In genomic region chr3:132717316-132717715, GRCm38 (mm10) we compare ENCODE assay signal across 21 mouse cellular contexts. TPM values are rescaled to one million over a fixed set of nuclear protein-coding genes. Genes with fewer than 3 reads are reported as not detected.
A peak's percentile ranks its signal among the peaks of the same experiment; 100 is the strongest.
DNase-seq lines count a peak whose midpoint lies in the region; ATAC-seq lines count a peak whose summit lies in the region.
"Had no signal": no experiment of that assay in that cellular context is flagged by ENCODE, and none has a peak within 500 bp of the region (broad histone marks: within the 10 kb centered on the region; RNA-seq: fewer than 3 reads in every experiment).

No protein-coding gene starts in this region.

- 88% methylated on average over 4 of the region's 4 CpGs for WGBS in embryonic facial prominence, embryonic 14.5 days
- WGBS in embryonic facial prominence, embryonic 10.5 days, result 95% methylated on average over 4 of the region's 4 CpGs

- H3K36me3 ChIP-seq in embryonic facial prominence, embryonic 14.5 days (ENCODE audit: control insufficient read depth, insufficient read depth, low read length), result peaks cover 16% of the 10 kb centered on the region
- peaks cover 10% of the 10 kb centered on the region for H3K36me3 ChIP-seq in embryonic facial prominence, embryonic 10.5 days (replicated peaks)

- H3K4me1 ChIP-seq in embryonic facial prominence, embryonic 14.5 days (ENCODE audit: control insufficient read depth, insufficient read depth, low read length), result no peaks in the 10 kb centered on the region
- H3K4me1 ChIP-seq in embryonic facial prominence, embryonic 10.5 days, result 0 out of 2 replicates have a peak, but pooled peaks cover 3% of the 10 kb centered on the region

- no peak for ATAC-seq in embryonic facial prominence, embryonic 14.5 days (ENCODE audit: low read depth)
- ATAC-seq in frontal cortex, adult (ENCODE audit: low TSS enrichment), result peak; percentile 92
- ATAC-seq: activated CD4-positive, CD25-positive, alpha-beta regulatory T cell, adult 4 months; CD4-positive, CD25-positive, alpha-beta regulatory T cell, adult 4 months; Patski had no signal

- H3K4me3 ChIP-seq in embryonic facial prominence, embryonic 14.5 days (ENCODE audit: low read depth, low read length), result no peak overlapping the region
- no peak overlapping the region for H3K4me3 ChIP-seq in embryonic facial prominence, embryonic 10.5 days

- peak; percentile 7 for DNase-seq in embryonic facial prominence, embryonic 14.5 days (ENCODE audit: low spot score)
- DNase-seq in embryonic facial prominence, embryonic 10.5 days (ENCODE audit: low spot score), result no peak
- no peak for DNase-seq in frontal cortex, postnatal 36 days (ENCODE audit: low spot score in 2 of 2)
- peak; percentile 6 for DNase-seq in telencephalon, adult 2 months (ENCODE audit: low read depth, low spot score)
- DNase-seq in thymus, postnatal 25 days, result no peak
- DNase-seq: adrenal gland, adult 2 months; adrenal gland, adult 8-10 months; adrenal gland, postnatal 10 days; adrenal gland, postnatal 14 days; adrenal gland, postnatal 25 days; adrenal gland, postnatal 36 days; B cell, adult 2 months; cerebellum, adult 11 months; cerebellum, adult 11-12 months; cerebellum, adult 18-20 months had no signal

- no peak overlapping the region for H3K27ac ChIP-seq in embryonic facial prominence, embryonic 14.5 days (replicated peaks; ENCODE audit: low read depth, low read length)
- no peak overlapping the region for H3K27ac ChIP-seq in embryonic facial prominence, embryonic 10.5 days (replicated peaks)

- H3K27me3 ChIP-seq in embryonic facial prominence, embryonic 14.5 days (replicated peaks; ENCODE audit: control insufficient read depth, insufficient read depth, low read length), result no peaks in the 10 kb centered on the region
- H3K27me3 ChIP-seq in embryonic facial prominence, embryonic 10.5 days (replicated peaks; ENCODE audit: low read depth, poor library complexity, severe bottlenecking), result no peaks in the 10 kb centered on the region
- H3K27me3 ChIP-seq: CH12.LX, Patski had no signal

- H3K9ac ChIP-seq in embryonic facial prominence, embryonic 14.5 days (ENCODE audit: low read depth, low read length), result no peak overlapping the region

- H3K9me3 ChIP-seq in embryonic facial prominence, embryonic 14.5 days (ENCODE audit: control insufficient read depth, low read length), result no peaks in the 10 kb centered on the region
- no peaks in the 10 kb centered on the region for H3K9me3 ChIP-seq in embryonic facial prominence, embryonic 10.5 days
- H3K9me3 ChIP-seq: G1E had no signal

- H3K4me2 ChIP-seq in embryonic facial prominence, embryonic 14.5 days (ENCODE audit: low read depth, low read length), result no peak overlapping the region

RNA-seq across cellular contexts. Expression of gene Aimp1, which starts 33.1 kb away (rescaled TPM):
- polyA plus RNA-seq in embryonic facial prominence, embryonic 14.5 days (2014; fragmentation: Nextera tagmentation; extraction: Ambion mirVana), result 74.9 and 75.2 TPM in 2 replicates
- polyA plus RNA-seq in embryonic facial prominence, embryonic 10.5 days (2016; fragmentation: Nextera tagmentation; extraction: Ambion mirVana), result 75.1 and 77.5 TPM in 2 replicates

RNA-seq across cellular contexts. Expression of gene Tbck, which starts 33.4 kb away (rescaled TPM):
- polyA plus RNA-seq in embryonic facial prominence, embryonic 14.5 days (2014; fragmentation: Nextera tagmentation; extraction: Ambion mirVana), result 14.1 and 15.8 TPM in 2 replicates
- 23.0 and 23.2 TPM in 2 replicates for polyA plus RNA-seq in embryonic facial prominence, embryonic 10.5 days (2016; fragmentation: Nextera tagmentation; extraction: Ambion mirVana)

Comparison
In these comparisons a context has a peak if more than half of its experiments do, and no peak if none do; other contexts are left out.
1. DNase-seq: peak in embryonic facial prominence, embryonic 14.5 days (single experiment) and telencephalon, adult 2 months (single experiment); none in embryonic facial prominence, embryonic 10.5 days (single experiment), frontal cortex, postnatal 36 days (0 of 2) and thymus, postnatal 25 days (single experiment).